Mouse (Mus musculus) CH12.LX (cell line): Measurements from ENCODE around the gene Rps19bp1. TPM values are rescaled to one million over a fixed set of nuclear protein-coding genes. Genes with fewer than 3 reads are reported as not detected.

Source experiments
- DNase-seq: peaks from one replicate; pipeline ENCODE4 v3.0.0-alpha.2; 2013; ENCODE audit errors: extremely low read depth
- H3K27ac ChIP-seq: 2 replicates; pipeline ENCODE4 v1.5.1; 2012; ENCODE audit warnings: low read depth, mild to moderate bottlenecking, control low read depth, moderate library complexity; ENCODE audit not compliant: insufficient read depth
- H3K27me3 ChIP-seq: replicated peaks from 2 replicates; pipeline ENCODE3; 2012; ENCODE audit warnings: inconsistent platforms
- H3K36me3 ChIP-seq, 2 experiments: replicated peaks in 1 of 2; 2 replicates each; pipeline versions ENCODE3 to v1.6.1; 2012; ENCODE audit warnings: inconsistent platforms in 1 of 2, low read length in 1 of 2, mild to moderate bottlenecking in 1 of 2, mixed read lengths in 1 of 2, moderate library complexity in 1 of 2; ENCODE audit not compliant: control insufficient read depth in 1 of 2, insufficient read depth in 1 of 2
- H3K4me1 ChIP-seq, 2 experiments: 2 replicates each; pipeline ENCODE4 v1.6.1; 2012; ENCODE audit warnings: inconsistent platforms in 1 of 2, moderate library complexity in 1 of 2; ENCODE audit not compliant: insufficient read depth in 2 of 2, control insufficient read depth in 1 of 2
- H3K4me2 ChIP-seq: 2 replicates; pipeline ENCODE4 v1.6.1; 2012; ENCODE audit warnings: low read depth, mild to moderate bottlenecking, control low read depth; ENCODE audit not compliant: poor library complexity, insufficient read depth, severe bottlenecking
- H3K4me3 ChIP-seq, 3 experiments: fragments of 150-350 bp in 1 of 3; sonication (generic) in 1 of 3; replicated peaks in 1 of 3; 2 replicates each; pipeline versions ENCODE3 to v1.5.1; 2011 to 2012; ENCODE audit warnings: low read depth in 2 of 3, low read length in 2 of 3, mild to moderate bottlenecking in 2 of 3, moderate library complexity in 2 of 3, control low read depth in 1 of 3, improper control_type of control experiment in 1 of 3, inconsistent platforms in 1 of 3, mixed read lengths in 1 of 3; ENCODE audit not compliant: poor library complexity in 1 of 3
- H3K79me2 ChIP-seq: replicated peaks from 2 replicates; pipeline ENCODE4 v1.6.1; 2012; ENCODE audit warnings: mild to moderate bottlenecking, moderate library complexity; ENCODE audit not compliant: control insufficient read depth, poor library complexity, insufficient read depth, severe bottlenecking; ENCODE audit errors: extremely low read depth
- H3K9ac ChIP-seq: 2 replicates; pipeline ENCODE4 v1.6.1; 2012; ENCODE audit warnings: low read depth, mild to moderate bottlenecking, control low read depth, moderate library complexity; ENCODE audit not compliant: insufficient read depth
- H3K9me3 ChIP-seq: replicated peaks from 2 replicates; pipeline ENCODE3; 2012; ENCODE audit warnings: low read length, inconsistent platforms, mixed read lengths
- CTCF ChIP-seq, 2 experiments: IDR thresholded peaks in 1 of 2; conservative IDR thresholded peaks in 1 of 2; 2 replicates each; pipeline ENCODE4 v1.5.1; 2011 to 2012; ENCODE audit warnings: low read depth in 2 of 2, low read length in 2 of 2, improper control_type of control experiment in 1 of 2, inconsistent platforms in 1 of 2, mild to moderate bottlenecking in 1 of 2, moderate library complexity in 1 of 2
- GABPA ChIP-seq: IDR thresholded peaks from 2 replicates; pipeline ENCODE4 v1.6.1; 2012; ENCODE audit warnings: low read depth, low read length, improper control_type of control experiment, inconsistent platforms; ENCODE audit not compliant: insufficient replicate concordance
- JUN ChIP-seq: IDR thresholded peaks from 2 replicates; pipeline ENCODE4 v1.6.1; 2011; ENCODE audit warnings: low read depth, mild to moderate bottlenecking, low read length, improper control_type of control experiment, moderate library complexity; ENCODE audit not compliant: insufficient read depth
- MEF2A ChIP-seq: IDR thresholded peaks from 2 replicates; pipeline ENCODE4 v1.6.1; 2014; ENCODE audit warnings: low read depth, mild to moderate bottlenecking, inconsistent platforms, low read length, improper control_type of control experiment, borderline replicate concordance
- NRF1 ChIP-seq: IDR thresholded peaks from 2 replicates; pipeline ENCODE4 v1.6.1; 2014; ENCODE audit warnings: low read depth, mild to moderate bottlenecking, inconsistent platforms, low read length, improper control_type of control experiment, moderate library complexity
- PAX5 ChIP-seq: IDR thresholded peaks from 2 replicates; pipeline ENCODE4 v1.6.1; 2012; ENCODE audit warnings: low read length, inconsistent platforms, mixed read lengths
- POLR2AphosphoS2 ChIP-seq: IDR thresholded peaks from 2 replicates; pipeline ENCODE4 v1.6.1; 2011; ENCODE audit warnings: low read depth, low read length, improper control_type of control experiment
- SMC3 ChIP-seq: IDR thresholded peaks from 2 replicates; pipeline ENCODE4 v1.6.1; 2011; ENCODE audit warnings: low read depth, low read length, improper control_type of control experiment
- TBP ChIP-seq: conservative IDR thresholded peaks from 2 replicates; pipeline ENCODE4 v1.6.1; 2011; ENCODE audit warnings: low read depth, low read length, improper control_type of control experiment
- ZC3H11A ChIP-seq: IDR thresholded peaks from 2 replicates; pipeline ENCODE4 v1.6.1; 2012; ENCODE audit warnings: low read depth, mild to moderate bottlenecking, inconsistent platforms, low read length, improper control_type of control experiment
- ZKSCAN1 ChIP-seq: IDR thresholded peaks from 2 replicates; pipeline ENCODE4 v1.6.1; 2012; ENCODE audit warnings: low read depth, inconsistent platforms, low read length, improper control_type of control experiment, borderline replicate concordance
- ZMIZ1 ChIP-seq: IDR thresholded peaks from 2 replicates; pipeline ENCODE4 v1.6.1; 2012; ENCODE audit warnings: low read depth, mild to moderate bottlenecking, inconsistent platforms, low read length, improper control_type of control experiment
- ZNF384 ChIP-seq: IDR thresholded peaks from 2 replicates; pipeline ENCODE4 v1.6.1; 2012; ENCODE audit warnings: low read depth, low read length, improper control_type of control experiment, inconsistent platforms
- dilution Hi-C: fragments of 300-500 bp; cut with MboI; formaldehyde crosslinking; loops from 2 replicates; pipeline ENCODE4 v1.14.3; 2020; ENCODE audit warnings: low sequenced_read_pairs; ENCODE audit not compliant: extremely low pct_unique_long_range_greater_than_20kb, extremely low pct_ligation_motif_present
- in situ Hi-C: fragments of 300-500 bp; cut with MboI; formaldehyde crosslinking; loops from 3 replicates; pipeline ENCODE4 v1.14.3; 2019; ENCODE audit warnings: low sequenced_read_pairs, low pct_ligation_motif_present, low pct_unique_long_range_greater_than_20kb, mixed read lengths
- polyA plus RNA-seq: library from polyadenylated mRNA; unstranded; fragments of >175 nt; gene quantifications from 2 replicates; pipeline ENCODE4 v1.2.1, GENCODE M21; 2012; ENCODE audit warnings: low read depth; ENCODE audit not compliant: insufficient read length
- total RNA-seq, 2 experiments: library from RNA; depleted of rRNA; stranded (reverse); fragments of 300-350 nt in 1 of 2; fragments of >200 nt in 1 of 2; gene quantifications; 2 replicates each; pipeline ENCODE4 v1.2.3; 2012 to 2014

Gene Rps19bp1
- total and polyA plus RNA-seq, 3 experiments, result 47.1 to 91.2 (median 63.3) TPM

GRCm38 (mm10) chr15:80217476-80217875 lies 46.6 kb downstream of the Rps19bp1 start:
- Histone ChIP-seq H3K27ac (no peak overlapping the region), H3K27me3 (peaks cover 23% of the 10 kb centered on the region), H3K4me3 (no peak overlapping the region), H3K79me2 (no peaks in the 10 kb centered on the region)
- TF ChIP-seq MEF2A (no peak), GABPA (no peak), NRF1 (no peak), TBP (no peak), JUN (no peak), SMC3 (no peak), ZC3H11A (no peak), ZNF384 (no peak), POLR2AphosphoS2 (no peak)
- TF ChIP-seq, all 38 proteins: peak for 0
- H3K36me3 ChIP-seq, result peaks cover 0 to 1% of the 10 kb centered on the region in 2 experiments
- no peak for DNase-seq
- dilution Hi-C loops, result no loop called here
- no peaks in the 10 kb centered on the region for H3K9me3 ChIP-seq
- H3K9ac ChIP-seq, result no peak overlapping the region
- no peak overlapping the region for H3K4me2 ChIP-seq
- peaks cover 10 to 34% of the 10 kb centered on the region in 2 experiments for H3K4me1 ChIP-seq
- in situ Hi-C loops, result loop anchor here (5.0 kb wide), 1 partner anchor 40 kb away; the partner anchor contains the start of gene Atf4

GRCm38 (mm10) chr15:80216480-80216820 lies 47.7 kb downstream of the Rps19bp1 start:
- no peak for TF ChIP-seq ZKSCAN1
- peak in 1 of 2 experiments; percentile 1; a peak in 1 of 4 replicates for TF ChIP-seq CTCF (conservative IDR thresholded peaks at IDR 0.05 in 1 of 2, IDR thresholded peaks at IDR 0.05 in 1 of 2; ENCODE audit: low read depth in 2 of 2, low read length in 2 of 2)
- 0 out of 2 replicates have a peak, but pooled peaks have one; percentile 23 for TF ChIP-seq TBP
- no peak for TF ChIP-seq ZMIZ1
- TF ChIP-seq PAX5, result no peak
- TF ChIP-seq SMC3, result no peak

More at GRCm38 (mm10) chr15:80216480-80216820, 47.7 kb downstream of the Rps19bp1 start:
- dilution Hi-C loops (no loop called here), in situ Hi-C loops (loop anchor here (5.0 kb wide), 1 partner anchor 41 kb away; the partner anchor contains the start of gene Atf4)
- peaks cover 10 to 34% of the 10 kb centered on the region in 2 experiments for H3K4me1 ChIP-seq
- H3K9ac ChIP-seq, result no peak overlapping the region
- no peak overlapping the region for H3K27ac ChIP-seq
- peaks cover 0 to 1% of the 10 kb centered on the region in 2 experiments for H3K36me3 ChIP-seq
- H3K4me3 ChIP-seq, result no peak overlapping the region
- no peaks in the 10 kb centered on the region for H3K9me3 ChIP-seq
- DNase-seq, result no peak
- H3K79me2 ChIP-seq, result no peaks in the 10 kb centered on the region
- no peak overlapping the region for H3K4me2 ChIP-seq
- H3K27me3 ChIP-seq, result peaks cover 23% of the 10 kb centered on the region
